Mouse (Mus musculus) embryonic fibroblast, embryonic 13.5 days (primary cell): Measurements from ENCODE around the gene Fbxl12.

Source experiments
- CTCF ChIP-seq: IDR thresholded peaks from 2 replicates; pipeline ENCODE4 v1.5.1; 2011; ENCODE audit warnings: mild to moderate bottlenecking, control low read depth, low read length, moderate library complexity, borderline replicate concordance; ENCODE audit not compliant: insufficient read depth
- POLR2A ChIP-seq: IDR thresholded peaks from 2 replicates; pipeline ENCODE4 v1.6.1; 2011; ENCODE audit warnings: low read depth, mild to moderate bottlenecking, control low read depth, low read length, moderate library complexity

GRCm38 (mm10) chr9:20631332-20631731 lies 13.2 kb downstream of the Fbxl12 start:
- TF ChIP-seq POLR2A (no peak), CTCF (no peak)
